Mouse (Mus musculus): Measurements from ENCODE around the gene Slc43a1.

DNA sequence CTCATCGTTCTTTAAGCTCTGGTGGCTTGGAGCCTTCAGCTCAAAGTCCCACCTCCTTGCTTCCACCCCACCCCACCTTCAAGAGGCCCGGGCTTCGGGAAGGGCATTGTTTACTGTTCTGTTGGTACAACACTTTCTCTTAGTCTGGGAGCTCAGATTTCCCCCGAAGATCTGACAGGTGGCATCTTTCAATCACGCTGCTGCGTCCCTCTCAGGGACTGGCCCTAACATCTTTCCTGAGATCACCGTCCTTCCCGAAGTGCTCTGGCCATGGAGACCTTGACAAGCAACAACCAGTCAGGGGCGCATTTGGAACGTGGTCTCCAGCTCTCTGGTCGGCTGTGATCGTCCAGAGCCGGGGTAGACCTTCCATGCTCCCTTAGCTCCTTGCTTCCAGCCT, 16.1 kb upstream of the Slc43a1 start, which contains the start of gene Smtnl1:
- TF ChIP-seq CTCF (IDR thresholded peaks at IDR 0.05) (no peak), EP300 (IDR thresholded peaks at IDR 0.05) (no peak)

Measured in lung, postnatal 0 days (tissue).